Mouse (Mus musculus) forebrain, embryonic 15.5 days (tissue): ENCODE measurements at regions not wholly inside any gene's neighbourhood (a gene's known extent, or its start where the extent isn't known, plus 50 kb on each side); places are given as distances from the start of the nearest gene placed in this dataset.

Experiments
- ATAC-seq: fragments of 200-750 bp; cut with Nextera tagmentation; replicated peaks from 2 replicates; pipeline ENCODE4 v1.8.0; 2017; ENCODE audit warnings: mild to moderate bottlenecking, moderate TSS enrichment, moderate library complexity
- H3K27ac ChIP-seq: fragments of 300-500 bp; sonication (generic); replicated peaks from 2 replicates; pipeline ENCODE4 v1.5.1; 2015; ENCODE audit warnings: mild to moderate bottlenecking, inconsistent platforms
- H3K27me3 ChIP-seq: fragments of 300-500 bp; sonication (generic); 2 replicates; pipeline ENCODE4 v1.6.1; 2015; ENCODE audit warnings: inconsistent platforms
- H3K36me3 ChIP-seq: fragments of 300-500 bp; sonication (generic); 2 replicates; pipeline ENCODE4 v1.6.1; 2015; ENCODE audit warnings: mild to moderate bottlenecking, inconsistent platforms
- H3K4me1 ChIP-seq: fragments of 300-500 bp; sonication (generic); 2 replicates; pipeline ENCODE4 v1.6.1; 2015; ENCODE audit warnings: inconsistent platforms
- H3K4me2 ChIP-seq: fragments of 300-500 bp; sonication (generic); replicated peaks from 2 replicates; pipeline ENCODE4 v1.6.1; 2015; ENCODE audit warnings: mild to moderate bottlenecking, inconsistent platforms
- H3K4me3 ChIP-seq: fragments of 300-500 bp; sonication (generic); 2 replicates; pipeline ENCODE4 v1.5.1; 2015; ENCODE audit warnings: mild to moderate bottlenecking, inconsistent platforms
- H3K9ac ChIP-seq: fragments of 300-500 bp; sonication (generic); replicated peaks from 2 replicates; pipeline ENCODE4 v1.6.1; 2015; ENCODE audit warnings: mild to moderate bottlenecking, inconsistent platforms
- H3K9me3 ChIP-seq: fragments of 300-500 bp; sonication (generic); 2 replicates; pipeline ENCODE4 v1.6.1; 2016; ENCODE audit warnings: inconsistent platforms
- WGBS: fragments of 180-500 bp; shearing (Covaris S2); methylation state at CpG from one replicate; pipeline ENCODE4 v1.1.7; 2015; ENCODE audit warnings: mixed read lengths; 5-methylcytosine and 5-hydroxymethylcytosine counted together

GRCm38 (mm10) chr8:8423443-8423842, 237.6 kb downstream of the Efnb2 start:
- no peaks in the 10 kb centered on the region for H3K9me3 ChIP-seq
- H3K36me3 ChIP-seq = no peaks in the 10 kb centered on the region
- no peak for ATAC-seq
- H3K4me2 ChIP-seq = no peak overlapping the region
- no peak overlapping the region for H3K27ac ChIP-seq
- H3K27me3 ChIP-seq = no peaks in the 10 kb centered on the region
- H3K9ac ChIP-seq = no peak overlapping the region
- WGBS = 100% methylated on average over 2 of the region's 2 CpGs
- no peak overlapping the region for H3K4me3 ChIP-seq
- peaks cover 4% of the 10 kb centered on the region; the same call in 1 of the 2 replicates for H3K4me1 ChIP-seq

GRCm38 (mm10) chr8:8421713-8422112, 239.3 kb downstream of the Efnb2 start:
- WGBS = 49% methylated on average over 5 of the region's 5 CpGs
- Histone ChIP-seq H3K36me3 (no peaks in the 10 kb centered on the region), H3K9me3 (no peaks in the 10 kb centered on the region), H3K27ac (no peak overlapping the region), H3K9ac (no peak overlapping the region), H3K4me2 (no peak overlapping the region), H3K4me1 (peaks cover 4% of the 10 kb centered on the region; the same call in 1 of the 2 replicates), H3K27me3 (no peaks in the 10 kb centered on the region), H3K4me3 (no peak overlapping the region)
- peak; percentile 71 for ATAC-seq

GRCm38 (mm10) chr8:8419360-8420330, 241.4 kb downstream of the Efnb2 start:
- Histone ChIP-seq H3K9ac (no peak overlapping the region), H3K9me3 (no peaks in the 10 kb centered on the region), H3K27me3 (no peaks in the 10 kb centered on the region), H3K4me2 (no peak overlapping the region), H3K36me3 (no peaks in the 10 kb centered on the region), H3K4me3 (no peak overlapping the region), H3K4me1 (peaks cover 8% of the 10 kb centered on the region), H3K27ac (no peak overlapping the region)
- 70% methylated on average over 15 of the region's 15 CpGs for WGBS
- ATAC-seq = no peak

- H3K4me1 ChIP-seq = peaks cover 8% of the 10 kb centered on the region
- ATAC-seq = no peak
- WGBS = 95% methylated on average over 6 of the region's 6 CpGs
- no peak overlapping the region for H3K27ac ChIP-seq
- H3K9ac ChIP-seq = no peak overlapping the region
- no peak overlapping the region for H3K4me3 ChIP-seq
- no peaks in the 10 kb centered on the region for H3K27me3 ChIP-seq
- no peaks in the 10 kb centered on the region for H3K36me3 ChIP-seq
- H3K4me2 ChIP-seq = no peak overlapping the region
- H3K9me3 ChIP-seq = no peaks in the 10 kb centered on the region
Measured at GRCm38 (mm10) chr8:8418929-8419328, 242.1 kb downstream of the Efnb2 start.

GRCm38 (mm10) chr8:8418525-8418924, 242.5 kb downstream of the Efnb2 start:
- H3K4me1 ChIP-seq = peaks cover 8% of the 10 kb centered on the region
- no peak overlapping the region for H3K27ac ChIP-seq
- H3K4me3 ChIP-seq = no peak overlapping the region
- 91% methylated on average over 2 of the region's 2 CpGs for WGBS
- H3K36me3 ChIP-seq = no peaks in the 10 kb centered on the region
- ATAC-seq = no peak
- H3K9me3 ChIP-seq = no peaks in the 10 kb centered on the region
- no peaks in the 10 kb centered on the region for H3K27me3 ChIP-seq
- H3K9ac ChIP-seq = no peak overlapping the region
- no peak overlapping the region for H3K4me2 ChIP-seq

GRCm38 (mm10) chr8:8416092-8416701, 244.8 kb downstream of the Efnb2 start:
- H3K27ac ChIP-seq = 0 out of 2 replicates have a peak overlapping the region, but pooled peaks have one; percentile 21
- no peak overlapping the region for H3K4me2 ChIP-seq
- H3K27me3 ChIP-seq = no peaks in the 10 kb centered on the region
- peaks cover 8% of the 10 kb centered on the region for H3K4me1 ChIP-seq
- no peaks in the 10 kb centered on the region for H3K36me3 ChIP-seq
- H3K9ac ChIP-seq = no peak overlapping the region
- no peaks in the 10 kb centered on the region for H3K9me3 ChIP-seq
- 38% methylated on average over 10 of the region's 10 CpGs for WGBS
- no peak overlapping the region for H3K4me3 ChIP-seq
- peak; percentile 67 for ATAC-seq

GRCm38 (mm10) chr8:8407357-8407756, 253.7 kb downstream of the Efnb2 start:
- Histone ChIP-seq H3K4me2 (no peak overlapping the region), H3K27me3 (no peaks in the 10 kb centered on the region), H3K27ac (no peak overlapping the region), H3K9ac (no peak overlapping the region), H3K4me3 (no peak overlapping the region), H3K9me3 (no peaks in the 10 kb centered on the region), H3K4me1 (no peaks in the 10 kb centered on the region), H3K36me3 (no peaks in the 10 kb centered on the region)
- ATAC-seq = no peak
- 90% methylated on average over 3 of the region's 3 CpGs for WGBS

GRCm38 (mm10) chr8:8403410-8403809, 257.6 kb downstream of the Efnb2 start:
- Histone ChIP-seq H3K36me3 (no peaks in the 10 kb centered on the region), H3K27me3 (no peaks in the 10 kb centered on the region), H3K9me3 (no peaks in the 10 kb centered on the region), H3K4me1 (no peaks in the 10 kb centered on the region), H3K4me3 (no peak overlapping the region), H3K27ac (no peak overlapping the region), H3K4me2 (no peak overlapping the region), H3K9ac (no peak overlapping the region)
- no peak for ATAC-seq
- 85% methylated on average over 3 of the region's 3 CpGs for WGBS

GRCm38 (mm10) chr8:8392303-8392702, 268.7 kb downstream of the Efnb2 start:
- 36% methylated on average over 5 of the region's 5 CpGs for WGBS
- H3K27ac ChIP-seq = 0 out of 2 replicates have a peak overlapping the region, but pooled peaks have one; percentile 25
- no peak overlapping the region for H3K4me2 ChIP-seq
- H3K27me3 ChIP-seq = no peaks in the 10 kb centered on the region
- no peaks in the 10 kb centered on the region for H3K36me3 ChIP-seq
- no peak overlapping the region for H3K9ac ChIP-seq
- H3K4me3 ChIP-seq = no peak overlapping the region
- H3K4me1 ChIP-seq = peaks cover 11% of the 10 kb centered on the region
- peak; percentile 51 for ATAC-seq
- no peaks in the 10 kb centered on the region for H3K9me3 ChIP-seq

- WGBS = 39% methylated on average over 9 of the region's 9 CpGs
- Histone ChIP-seq H3K4me3 (no peak overlapping the region), H3K36me3 (no peaks in the 10 kb centered on the region), H3K27me3 (no peaks in the 10 kb centered on the region), H3K4me1 (peaks cover 11% of the 10 kb centered on the region), H3K9ac (no peak overlapping the region), H3K9me3 (no peaks in the 10 kb centered on the region), H3K27ac (no peak overlapping the region), H3K4me2 (no peak overlapping the region)
- ATAC-seq = peak; percentile 83
Measured at GRCm38 (mm10) chr8:8391321-8391720, 269.7 kb downstream of the Efnb2 start.

- no peak overlapping the region for H3K4me3 ChIP-seq
- H3K9ac ChIP-seq = no peak overlapping the region
- H3K4me1 ChIP-seq = peaks cover 12% of the 10 kb centered on the region; the same call in 1 of the 2 replicates
- ATAC-seq = peak; percentile 63; the same call in 1 of the 2 replicates
- no peaks in the 10 kb centered on the region for H3K27me3 ChIP-seq
- no peak overlapping the region for H3K4me2 ChIP-seq
- H3K27ac ChIP-seq = no peak overlapping the region
- 35% methylated on average over 4 of the region's 4 CpGs for WGBS
- no peaks in the 10 kb centered on the region for H3K9me3 ChIP-seq
- no peaks in the 10 kb centered on the region for H3K36me3 ChIP-seq
Measured at GRCm38 (mm10) chr8:8378248-8378647, 282.8 kb downstream of the Efnb2 start.

GRCm38 (mm10) chr8:8376791-8377190, 284.3 kb downstream of the Efnb2 start:
- Histone ChIP-seq H3K9ac (no peak overlapping the region), H3K4me2 (no peak overlapping the region), H3K27me3 (no peaks in the 10 kb centered on the region), H3K9me3 (no peaks in the 10 kb centered on the region), H3K36me3 (no peaks in the 10 kb centered on the region), H3K4me1 (peaks cover 12% of the 10 kb centered on the region; the same call in 1 of the 2 replicates), H3K4me3 (no peak overlapping the region), H3K27ac (no peak overlapping the region)
- peak; percentile 70 for ATAC-seq
- WGBS = 23% methylated on average over 3 of the region's 3 CpGs
